ENCODE assay signal across 9 mouse cellular contexts in genomic region chr10:30419391-30420043, GRCm38 (mm10).
A peak's percentile ranks its signal among the peaks of the same experiment; 100 is the strongest.
DNase-seq lines count a peak whose midpoint lies in the region; ATAC-seq and TF ChIP-seq lines count a peak whose summit lies in the region.
"Had no signal": no experiment of that assay in that cellular context is flagged by ENCODE, and none has a peak within 500 bp of the region (broad histone marks: within the 10 kb centered on the region; RNA-seq: fewer than 3 reads in every experiment).

No protein-coding gene starts in this region.

- H3K9me3 ChIP-seq in lung, postnatal 0 days (ENCODE audit: low read length): no peaks in the 10 kb centered on the region
- no peaks in the 10 kb centered on the region for H3K9me3 ChIP-seq in intestine, embryonic 15.5 days
- H3K9me3 ChIP-seq: embryonic facial prominence, embryonic 15.5 days had no signal

- TF ChIP-seq CTCF in lung, postnatal 0 days (IDR thresholded peaks at IDR 0.05): peak; percentile 52
- no peak for TF ChIP-seq CTCF in lung, adult 2 months (IDR thresholded peaks at IDR 0.05; ENCODE audit: insufficient read depth, low read length)

- H3K4me1 ChIP-seq in lung, postnatal 0 days (ENCODE audit: insufficient read depth, low read depth, low read length): no peaks in the 10 kb centered on the region
- H3K4me1 ChIP-seq in lung, adult 2 months (ENCODE audit: control insufficient read depth, insufficient read depth, low read length): no peaks in the 10 kb centered on the region
- no peaks in the 10 kb centered on the region for H3K4me1 ChIP-seq in intestine, embryonic 15.5 days (replicated peaks)
- H3K4me1 ChIP-seq: embryonic facial prominence, embryonic 15.5 days had no signal

- H3K36me3 ChIP-seq in lung, postnatal 0 days (ENCODE audit: insufficient read depth, low read length): no peaks in the 10 kb centered on the region
- H3K36me3 ChIP-seq in myocyte (ENCODE audit: control insufficient read depth, insufficient read depth): no peaks in the 10 kb centered on the region
- H3K36me3 ChIP-seq in intestine, embryonic 15.5 days: no peaks in the 10 kb centered on the region
- H3K36me3 ChIP-seq: embryonic facial prominence, embryonic 15.5 days had no signal

- no peak for TF ChIP-seq EP300 in lung, postnatal 0 days (IDR thresholded peaks at IDR 0.05)

- H3K4me2 ChIP-seq in lung, postnatal 0 days (replicated peaks; ENCODE audit: low read depth, low read length): no peak overlapping the region
- H3K4me2 ChIP-seq in myocyte (ENCODE audit: low read depth): peak overlapping the region; percentile 40
- no peak overlapping the region for H3K4me2 ChIP-seq in intestine, embryonic 15.5 days (replicated peaks)
- H3K4me2 ChIP-seq: embryonic facial prominence, embryonic 15.5 days had no signal

- 28% methylated on average over 6 of the region's 6 CpGs for WGBS in lung, postnatal 0 days
- 27% methylated on average over 6 of the region's 6 CpGs for WGBS in lung, adult 2 months
- WGBS in intestine, embryonic 15.5 days: 34% methylated on average over 6 of the region's 6 CpGs

- no peaks in the 10 kb centered on the region for H3K27me3 ChIP-seq in lung, postnatal 0 days (replicated peaks; ENCODE audit: insufficient read depth, low read length)
- H3K27me3 ChIP-seq in myocyte (ENCODE audit: control insufficient read depth, insufficient read depth, insufficient read length): no peaks in the 10 kb centered on the region
- no peaks in the 10 kb centered on the region for H3K27me3 ChIP-seq in intestine, embryonic 15.5 days (replicated peaks)
- H3K27me3 ChIP-seq: embryonic facial prominence, embryonic 15.5 days had no signal

- no peak overlapping the region for H3K4me3 ChIP-seq in lung, postnatal 0 days (ENCODE audit: low read depth, low read length)
- H3K4me3 ChIP-seq in lung, adult 2 months (replicated peaks; ENCODE audit: extremely low read depth, low read depth, low read length): no peak overlapping the region
- H3K4me3 ChIP-seq in myocyte: no peak overlapping the region
- no peak overlapping the region for H3K4me3 ChIP-seq in intestine, embryonic 15.5 days (replicated peaks)
- H3K4me3 ChIP-seq: embryonic facial prominence, embryonic 15.5 days had no signal

- no peak overlapping the region for H3K9ac ChIP-seq in lung, postnatal 0 days (replicated peaks; ENCODE audit: low read depth)
- no peak overlapping the region for H3K9ac ChIP-seq in intestine, embryonic 15.5 days
- H3K9ac ChIP-seq: embryonic facial prominence, embryonic 15.5 days had no signal

- no peak overlapping the region for H3K27ac ChIP-seq in lung, postnatal 0 days (ENCODE audit: low read length)
- H3K27ac ChIP-seq in intestine, embryonic 15.5 days: no peak overlapping the region
- H3K27ac ChIP-seq: embryonic facial prominence, embryonic 15.5 days had no signal

- H3ac ChIP-seq in myocyte (ENCODE audit: control insufficient read depth, insufficient read length): no peak overlapping the region

- DNase-seq in cerebellum, adult 9-10 months: peak; percentile 12
- DNase-seq in cerebellum, adult 18-20 months: no peak
- peak; percentile 42 for DNase-seq in lung, postnatal 0 days (ENCODE audit: low spot score)
- no peak for DNase-seq in lung, adult 2 months
- peak; percentile 57 for DNase-seq in kidney, adult 9 months
- DNase-seq in urinary bladder, adult 18-20 months (ENCODE audit: low spot score in 2 of 2): no peak

- TF ChIP-seq POLR2A in lung, adult 2 months (IDR thresholded peaks at IDR 0.05; ENCODE audit: borderline replicate concordance, extremely low read depth, low read depth, low read length): no peak
- no peak for TF ChIP-seq POLR2A in myocyte (IDR thresholded peaks at IDR 0.05; ENCODE audit: insufficient read length, low read depth)

- no peak for ATAC-seq in lung, postnatal 0 days
- ATAC-seq in intestine, embryonic 15.5 days: no peak

- no peaks in the 10 kb centered on the region for H3K79me2 ChIP-seq in myocyte (ENCODE audit: control insufficient read depth, insufficient read depth)

TF ChIP-seq in myocyte, 11 proteins besides CTCF, POLR2A, EP300 and RAD21:
- TF ChIP-seq MAX (IDR thresholded peaks at IDR 0.05; ENCODE audit: low read depth): no peak
- TF ChIP-seq USF1 (IDR thresholded peaks at IDR 0.05; ENCODE audit: low read depth): no peak
- TF ChIP-seq MYOD1 (IDR thresholded peaks at IDR 0.05; ENCODE audit: control insufficient read depth in 1 of 3, insufficient read length in 2 of 3, low read depth in 2 of 3): no peak
- TF ChIP-seq CEBPB (IDR thresholded peaks at IDR 0.05; ENCODE audit: insufficient read depth, poor library complexity, severe bottlenecking): no peak
- TF ChIP-seq TCF12 (IDR thresholded peaks at IDR 0.05; ENCODE audit: insufficient read depth, poor library complexity, severe bottlenecking): no peak
- no peak for TF ChIP-seq POLR2AphosphoS2 (IDR thresholded peaks at IDR 0.05; ENCODE audit: insufficient read length, low read depth)
- TF ChIP-seq REST (IDR thresholded peaks at IDR 0.05; ENCODE audit: insufficient read depth, insufficient read length): no peak
- no peak for TF ChIP-seq TCF3 (IDR thresholded peaks at IDR 0.05; ENCODE audit: insufficient read length, low read depth)
- no peak for TF ChIP-seq E2F4 (IDR thresholded peaks at IDR 0.05; ENCODE audit: insufficient read depth)
- TF ChIP-seq SRF (IDR thresholded peaks at IDR 0.05; ENCODE audit: control insufficient read depth, insufficient read length, low read depth): no peak
- no peak for TF ChIP-seq MYOG (IDR thresholded peaks at IDR 0.05; ENCODE audit: control insufficient read depth in 1 of 3, insufficient read depth in 1 of 3, insufficient read length in 2 of 3, low read depth in 2 of 3)

Comparison
In these comparisons a context has a peak if more than half of its experiments do, and no peak if none do; other contexts are left out.
1. DNase-seq: peak in cerebellum, adult 9-10 months (single experiment), lung, postnatal 0 days (single experiment) and kidney, adult 9 months (single experiment); none in cerebellum, adult 18-20 months (0 of 2), lung, adult 2 months (single experiment) and urinary bladder, adult 18-20 months (0 of 2).